Mouse (Mus musculus) retina, postnatal 7 days (tissue): ENCODE measurements around the gene Zfp963.
"Not testable (repeated sequence)": the region's sequence is repeated elsewhere in the genome, so short reads cannot be mapped to it uniquely, and the experiment has no call there.

Experiments used
- DNase-seq: peaks from one replicate; pipeline ENCODE4 v3.0.0-alpha.2; 2012; ENCODE audit warnings: low read depth, low spot score

Zfp963 gene

GRCm38 (mm10) chr8:69740763-69741162, 9.0 kb downstream of the Zfp963 start:
- no peak for DNase-seq

GRCm38 (mm10) chr8:69735495-69735894, 14.3 kb downstream of the Zfp963 start:
- no peak for DNase-seq

GRCm38 (mm10) chr8:69717232-69717580, 32.6 kb downstream of the Zfp963 start:
- no peak for DNase-seq

- peak; percentile 96 for DNase-seq
Observed at GRCm38 (mm10) chr8:69716403-69717231, 33.2 kb downstream of the Zfp963 start.

GRCm38 (mm10) chr8:69715366-69715765, 34.4 kb downstream of the Zfp963 start:
- no peak for DNase-seq

DNA sequence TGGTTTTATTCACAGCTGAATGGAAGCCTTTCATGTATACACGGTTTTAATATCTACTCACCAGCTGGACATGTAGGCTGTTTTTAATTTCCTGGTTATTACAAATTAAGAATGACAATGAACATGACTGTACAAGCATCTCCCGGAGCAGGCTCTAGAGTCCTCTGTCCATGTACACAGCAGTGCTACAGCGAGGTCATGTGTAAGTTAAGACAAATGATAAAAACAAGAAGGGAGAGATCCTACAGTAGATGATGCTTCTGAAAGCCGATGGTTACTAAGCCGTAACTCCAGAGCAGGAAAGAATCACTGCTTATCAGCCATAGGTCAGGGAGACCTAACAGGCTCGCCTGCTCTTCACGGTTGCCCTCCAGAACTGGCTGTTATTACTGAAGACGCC, 36.3 kb downstream of the Zfp963 start:
- DNase-seq = no peak

DNA sequence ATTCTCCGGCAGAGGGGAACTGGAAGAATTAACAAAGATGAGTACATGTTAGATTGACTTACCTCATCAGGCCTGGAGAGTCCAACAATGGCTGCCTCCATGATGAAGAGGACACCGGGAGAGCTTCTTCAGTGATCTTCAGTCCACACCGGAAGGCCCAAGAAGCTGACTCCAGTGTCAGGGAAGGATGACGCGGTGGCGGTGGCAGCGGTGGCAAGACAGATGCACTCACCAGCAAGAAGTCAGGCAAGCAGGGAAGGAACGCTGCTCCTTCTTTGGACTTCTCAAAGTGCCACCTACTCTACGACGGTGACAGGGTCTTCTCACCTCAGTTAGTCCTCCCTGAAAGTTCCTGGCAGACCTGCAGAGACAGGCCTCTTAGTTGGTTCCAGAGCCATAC, 39.1 kb downstream of the Zfp963 start, which contains the start of gene Zfp869:
Gene Zfp869 (minus strand): TSS at position 101 of the 400 bp plus-strand sequence.
- DNase-seq = not testable (repeated sequence)

DNA sequence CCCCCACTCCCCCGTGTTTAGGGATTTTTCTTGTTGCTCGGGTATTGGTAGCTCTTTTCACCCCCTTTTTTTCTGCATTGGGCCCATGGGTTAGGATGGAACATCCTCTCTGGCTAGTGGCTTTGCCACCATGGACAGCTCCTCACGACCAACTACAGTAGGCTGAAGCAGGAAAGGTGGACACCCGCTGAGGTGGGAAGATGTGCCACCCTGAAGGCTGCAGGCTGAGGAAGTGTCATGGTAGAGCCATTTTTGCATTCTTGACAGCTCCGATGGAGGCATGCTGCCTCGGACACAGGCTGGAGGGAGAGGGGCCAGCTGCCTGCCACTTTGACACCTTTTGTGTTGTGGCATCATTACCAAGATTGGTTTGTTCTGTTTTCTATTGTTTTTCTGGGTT, 48.0 kb downstream of the Zfp963 start:
- DNase-seq = no peak
